Mouse (Mus musculus) heart, adult 2 months (tissue): Measurements from ENCODE around the gene Ank3.

Experiments
- CTCF ChIP-seq: fragments of 200-600 bp; IDR thresholded peaks from 2 replicates; pipeline ENCODE4 v1.8.1; 2022; ENCODE audit warnings: antibody characterized with exemption, mild to moderate bottlenecking, moderate library complexity
- EP300 ChIP-seq: fragments of 200-500 bp; IDR thresholded peaks from 2 replicates; pipeline ENCODE4 v1.6.1; 2011; ENCODE audit warnings: low read depth, low read length, control low read depth; ENCODE audit not compliant: insufficient read depth
- POLR2A ChIP-seq: fragments of 200-500 bp; IDR thresholded peaks from 2 replicates; pipeline ENCODE4 v1.6.1; 2011; ENCODE audit warnings: mild to moderate bottlenecking, low read depth, low read length, control low read depth; ENCODE audit not compliant: insufficient read depth

DNA sequence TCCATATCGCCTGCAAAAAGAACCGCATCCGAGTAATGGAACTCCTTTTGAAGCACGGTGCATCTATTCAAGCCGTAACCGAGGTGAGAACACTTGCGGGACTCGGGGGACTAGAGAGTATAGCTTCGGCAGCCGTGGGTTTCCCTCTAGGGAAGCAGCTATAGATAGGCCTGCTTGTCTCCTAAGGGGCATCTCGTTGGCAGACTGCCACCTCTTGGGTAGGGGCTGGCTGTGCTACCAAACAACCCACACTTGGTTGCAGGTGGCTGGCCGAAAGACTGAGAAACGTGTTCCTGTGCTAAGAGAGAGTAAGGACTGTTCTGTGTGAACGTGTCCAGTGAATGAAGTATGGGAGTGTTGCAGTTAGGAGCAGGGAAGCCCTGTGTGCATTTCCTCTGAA lies 476.2 kb downstream of the Ank3 start:
- no peak for TF ChIP-seq EP300
- TF ChIP-seq CTCF = no peak
- no peak for TF ChIP-seq POLR2A
